Mouse (Mus musculus) adrenal gland (tissue): ENCODE measurements at regions not wholly inside any gene's neighbourhood (a gene's known extent, or its start where the extent isn't known, plus 50 kb on each side); places are given as distances from the start of the nearest gene placed in this dataset.

Experiments
- intact Hi-C: fragments of 180-260 bp; cut with DNase I; formaldehyde crosslinking; loops from one replicate; pipeline ENCODE4 v1.15.1; 2025

GRCm38 (mm10) chr10:98041766-98042165, 315.2 kb upstream of the C030005K15Rik start:
- intact Hi-C loops, result no loop called here

- intact Hi-C loops, result no loop called here
Observed at GRCm38 (mm10) chr10:98043873-98044272, 317.3 kb upstream of the C030005K15Rik start.

- intact Hi-C loops, result no loop called here
Observed at GRCm38 (mm10) chr10:98044579-98044978, 318.0 kb upstream of the C030005K15Rik start.

GRCm38 (mm10) chr10:98073432-98073831, 346.9 kb upstream of the C030005K15Rik start:
- intact Hi-C loops, result no loop called here

GRCm38 (mm10) chr10:98084881-98085280, 358.3 kb upstream of the C030005K15Rik start:
- intact Hi-C loops, result no loop called here

- intact Hi-C loops, result no loop called here
Observed at GRCm38 (mm10) chr10:98116296-98116695, 389.7 kb upstream of the C030005K15Rik start.

- intact Hi-C loops, result no loop called here
Observed at GRCm38 (mm10) chr10:98125713-98126112, 399.2 kb upstream of the C030005K15Rik start.

- intact Hi-C loops, result no loop called here
Observed at GRCm38 (mm10) chr10:98135026-98135425, 408.5 kb upstream of the C030005K15Rik start.

GRCm38 (mm10) chr10:98145773-98146172, 419.2 kb upstream of the C030005K15Rik start:
- intact Hi-C loops, result no loop called here

- intact Hi-C loops, result no loop called here
Observed at GRCm38 (mm10) chr10:98146998-98147863, 420.7 kb upstream of the C030005K15Rik start.

- intact Hi-C loops, result no loop called here
Observed at GRCm38 (mm10) chr10:98155982-98156381, 429.4 kb upstream of the C030005K15Rik start.

- intact Hi-C loops, result no loop called here
Observed at GRCm38 (mm10) chr10:98185666-98186065, 459.1 kb upstream of the C030005K15Rik start.

GRCm38 (mm10) chr10:98196852-98197251, 470.3 kb upstream of the C030005K15Rik start:
- intact Hi-C loops, result no loop called here

- intact Hi-C loops, result no loop called here
Observed at GRCm38 (mm10) chr10:98210246-98210645, 483.7 kb upstream of the C030005K15Rik start.

- intact Hi-C loops, result no loop called here
Observed at GRCm38 (mm10) chr10:98212876-98213587, 486.5 kb upstream of the C030005K15Rik start.

GRCm38 (mm10) chr10:98231017-98231416, 504.5 kb upstream of the C030005K15Rik start:
- intact Hi-C loops, result no loop called here

GRCm38 (mm10) chr10:98231705-98232235, 505.2 kb upstream of the C030005K15Rik start:
- intact Hi-C loops, result no loop called here

GRCm38 (mm10) chr10:98248311-98248710, 521.8 kb upstream of the C030005K15Rik start:
- intact Hi-C loops, result no loop called here

GRCm38 (mm10) chr10:98257980-98258707, 531.6 kb upstream of the C030005K15Rik start:
- intact Hi-C loops, result no loop called here

GRCm38 (mm10) chr10:98259283-98259682, 532.7 kb upstream of the C030005K15Rik start:
- intact Hi-C loops, result no loop called here

GRCm38 (mm10) chr10:98268511-98268910, 542.0 kb upstream of the C030005K15Rik start:
- intact Hi-C loops, result no loop called here
